Mouse (Mus musculus) CH12.LX (cell line): ENCODE results near the gene Tada1. TPM values are rescaled to one million over a fixed set of nuclear protein-coding genes. Genes with fewer than 3 reads are reported as not detected.

Experiments used
- DNase-seq: peaks from one replicate; pipeline ENCODE4 v3.0.0-alpha.2; 2013; ENCODE audit errors: extremely low read depth
- H3K27ac ChIP-seq: 2 replicates; pipeline ENCODE4 v1.5.1; 2012; ENCODE audit warnings: low read depth, mild to moderate bottlenecking, control low read depth, moderate library complexity; ENCODE audit not compliant: insufficient read depth
- H3K27me3 ChIP-seq: replicated peaks from 2 replicates; pipeline ENCODE3; 2012; ENCODE audit warnings: inconsistent platforms
- H3K36me3 ChIP-seq, 2 experiments: replicated peaks in 1 of 2; 2 replicates each; pipeline versions ENCODE3 to v1.6.1; 2012; ENCODE audit warnings: inconsistent platforms in 1 of 2, low read length in 1 of 2, mild to moderate bottlenecking in 1 of 2, mixed read lengths in 1 of 2, moderate library complexity in 1 of 2; ENCODE audit not compliant: control insufficient read depth in 1 of 2, insufficient read depth in 1 of 2
- H3K4me1 ChIP-seq, 2 experiments: 2 replicates each; pipeline ENCODE4 v1.6.1; 2012; ENCODE audit warnings: inconsistent platforms in 1 of 2, moderate library complexity in 1 of 2; ENCODE audit not compliant: insufficient read depth in 2 of 2, control insufficient read depth in 1 of 2
- H3K4me2 ChIP-seq: 2 replicates; pipeline ENCODE4 v1.6.1; 2012; ENCODE audit warnings: low read depth, mild to moderate bottlenecking, control low read depth; ENCODE audit not compliant: poor library complexity, insufficient read depth, severe bottlenecking
- H3K4me3 ChIP-seq, 3 experiments: fragments of 150-350 bp in 1 of 3; sonication (generic) in 1 of 3; replicated peaks in 1 of 3; 2 replicates each; pipeline versions ENCODE3 to v1.5.1; 2011 to 2012; ENCODE audit warnings: low read depth in 2 of 3, low read length in 2 of 3, mild to moderate bottlenecking in 2 of 3, moderate library complexity in 2 of 3, control low read depth in 1 of 3, improper control_type of control experiment in 1 of 3, inconsistent platforms in 1 of 3, mixed read lengths in 1 of 3; ENCODE audit not compliant: poor library complexity in 1 of 3
- H3K79me2 ChIP-seq: replicated peaks from 2 replicates; pipeline ENCODE4 v1.6.1; 2012; ENCODE audit warnings: mild to moderate bottlenecking, moderate library complexity; ENCODE audit not compliant: control insufficient read depth, poor library complexity, insufficient read depth, severe bottlenecking; ENCODE audit errors: extremely low read depth
- H3K9ac ChIP-seq: 2 replicates; pipeline ENCODE4 v1.6.1; 2012; ENCODE audit warnings: low read depth, mild to moderate bottlenecking, control low read depth, moderate library complexity; ENCODE audit not compliant: insufficient read depth
- H3K9me3 ChIP-seq: replicated peaks from 2 replicates; pipeline ENCODE3; 2012; ENCODE audit warnings: low read length, inconsistent platforms, mixed read lengths
- CHD2 ChIP-seq: IDR thresholded peaks from 2 replicates; pipeline ENCODE4 v1.6.1; 2011; ENCODE audit warnings: low read length, improper control_type of control experiment
- E2F4 ChIP-seq: IDR thresholded peaks from 2 replicates; pipeline ENCODE4 v1.6.1; 2011; ENCODE audit warnings: low read depth, low read length, improper control_type of control experiment; ENCODE audit not compliant: insufficient replicate concordance
- EP300 ChIP-seq: IDR thresholded peaks from 2 replicates; pipeline ENCODE4 v1.6.1; 2011; ENCODE audit warnings: low read length, improper control_type of control experiment
- ETS1 ChIP-seq: conservative IDR thresholded peaks from 2 replicates; pipeline ENCODE4 v1.6.1; 2012; ENCODE audit warnings: low read depth, mild to moderate bottlenecking, inconsistent platforms, low read length, improper control_type of control experiment, moderate library complexity
- IRF4 ChIP-seq: IDR thresholded peaks from 2 replicates; pipeline ENCODE4 v1.6.1; 2014; ENCODE audit warnings: low read depth, mild to moderate bottlenecking, inconsistent platforms, low read length, improper control_type of control experiment
- MAX ChIP-seq: IDR thresholded peaks from 2 replicates; pipeline ENCODE4 v1.6.1; 2011; ENCODE audit warnings: low read length, improper control_type of control experiment
- MAZ ChIP-seq: IDR thresholded peaks from 2 replicates; pipeline ENCODE4 v1.6.1; 2012; ENCODE audit warnings: low read depth, mild to moderate bottlenecking, inconsistent platforms, low read length, improper control_type of control experiment, moderate library complexity
- MYC ChIP-seq: IDR thresholded peaks from 2 replicates; pipeline ENCODE4 v1.6.1; 2011; ENCODE audit warnings: low read depth, mild to moderate bottlenecking, improper control_type of control experiment, low read length
- NELFE ChIP-seq: IDR thresholded peaks from 2 replicates; pipeline ENCODE4 v1.6.1; 2011; ENCODE audit warnings: low read depth, low read length, improper control_type of control experiment
- NRF1 ChIP-seq: IDR thresholded peaks from 2 replicates; pipeline ENCODE4 v1.6.1; 2014; ENCODE audit warnings: low read depth, mild to moderate bottlenecking, inconsistent platforms, low read length, improper control_type of control experiment, moderate library complexity
- PAX5 ChIP-seq: IDR thresholded peaks from 2 replicates; pipeline ENCODE4 v1.6.1; 2012; ENCODE audit warnings: low read length, inconsistent platforms, mixed read lengths
- POLR2A ChIP-seq: IDR thresholded peaks from 2 replicates; pipeline ENCODE4 v1.6.1; 2011; ENCODE audit warnings: low read depth, mild to moderate bottlenecking, improper control_type of control experiment, low read length
- RAD21 ChIP-seq: IDR thresholded peaks from 2 replicates; pipeline ENCODE4 v1.6.1; 2011; ENCODE audit warnings: low read depth, mild to moderate bottlenecking, low read length, improper control_type of control experiment, moderate library complexity
- RCOR1 ChIP-seq: conservative IDR thresholded peaks from 2 replicates; pipeline ENCODE4 v1.6.1; 2012; ENCODE audit warnings: low read depth, mild to moderate bottlenecking, inconsistent platforms, low read length, improper control_type of control experiment
- USF1 ChIP-seq: IDR thresholded peaks from 2 replicates; pipeline ENCODE4 v1.6.1; 2014; ENCODE audit warnings: low read depth, mild to moderate bottlenecking, inconsistent platforms, low read length, improper control_type of control experiment
- ZC3H11A ChIP-seq: IDR thresholded peaks from 2 replicates; pipeline ENCODE4 v1.6.1; 2012; ENCODE audit warnings: low read depth, mild to moderate bottlenecking, inconsistent platforms, low read length, improper control_type of control experiment
- ZKSCAN1 ChIP-seq: IDR thresholded peaks from 2 replicates; pipeline ENCODE4 v1.6.1; 2012; ENCODE audit warnings: low read depth, inconsistent platforms, low read length, improper control_type of control experiment, borderline replicate concordance
- ZNF384 ChIP-seq: IDR thresholded peaks from 2 replicates; pipeline ENCODE4 v1.6.1; 2012; ENCODE audit warnings: low read depth, low read length, improper control_type of control experiment, inconsistent platforms
- dilution Hi-C: fragments of 300-500 bp; cut with MboI; formaldehyde crosslinking; loops from 2 replicates; pipeline ENCODE4 v1.14.3; 2020; ENCODE audit warnings: low sequenced_read_pairs; ENCODE audit not compliant: extremely low pct_unique_long_range_greater_than_20kb, extremely low pct_ligation_motif_present
- in situ Hi-C: fragments of 300-500 bp; cut with MboI; formaldehyde crosslinking; loops from 3 replicates; pipeline ENCODE4 v1.14.3; 2019; ENCODE audit warnings: low sequenced_read_pairs, low pct_ligation_motif_present, low pct_unique_long_range_greater_than_20kb, mixed read lengths
- polyA plus RNA-seq: library from polyadenylated mRNA; unstranded; fragments of >175 nt; gene quantifications from 2 replicates; pipeline ENCODE4 v1.2.1, GENCODE M21; 2012; ENCODE audit warnings: low read depth; ENCODE audit not compliant: insufficient read length
- total RNA-seq, 2 experiments: library from RNA; depleted of rRNA; stranded (reverse); fragments of 300-350 nt in 1 of 2; fragments of >200 nt in 1 of 2; gene quantifications; 2 replicates each; pipeline ENCODE4 v1.2.3; 2012 to 2014

Tada1 gene
- total and polyA plus RNA-seq, 3 experiments: 46.3 to 80.1 (median 49.6) TPM

- Histone ChIP-seq H3K4me3 (peak overlapping the region in 1 of 3 experiments; percentile 10), H3K4me2 (peak overlapping the region; percentile 33), H3K27me3 (no peaks in the 10 kb centered on the region), H3K79me2 (peaks cover 24% of the 10 kb centered on the region), H3K9me3 (no peaks in the 10 kb centered on the region), H3K27ac (no peak overlapping the region), H3K36me3 (peaks cover 29 to 50% of the 10 kb centered on the region in 2 experiments), H3K9ac (peak overlapping the region; percentile 96; the same call in 1 of the 2 replicates), H3K4me1 (peaks cover 7 to 24% of the 10 kb centered on the region in 2 experiments)
- dilution Hi-C loops (no loop called here), in situ Hi-C loops (loop anchor here (25.0 kb wide), 2 partner anchors 395 to 570 kb away; no protein-coding TSS in a partner anchor)
- no peak for DNase-seq
- TF ChIP-seq USF1 (no peak), ZKSCAN1 (no peak), CHD2 (no peak), RCOR1 (no peak)
These were observed 2.9 kb downstream of the Tada1 start for GRCm38 (mm10) chr1:166381821-166382220.

GRCm38 (mm10) chr1:166382626-166383025 is 3.7 kb downstream of the Tada1 start:
- Histone ChIP-seq H3K27ac (no peak overlapping the region), H3K9ac (no peak overlapping the region)
- no peak for DNase-seq
- TF ChIP-seq ZNF384: no peak
- TF ChIP-seq RAD21: no peak
- no peak for TF ChIP-seq NELFE
- no peak for TF ChIP-seq MYC
- TF ChIP-seq POLR2A: no peak
- no peak for TF ChIP-seq MAZ
- TF ChIP-seq E2F4: no peak
- TF ChIP-seq IRF4: no peak
- TF ChIP-seq NRF1: no peak
- TF ChIP-seq EP300: no peak
- no peak for TF ChIP-seq PAX5
- TF ChIP-seq ETS1: no peak
- TF ChIP-seq MAX: no peak
- TF ChIP-seq ZC3H11A: no peak
- TF ChIP-seq, all 38 proteins: peak for 0
- Histone ChIP-seq H3K4me1 (peaks cover 7 to 24% of the 10 kb centered on the region in 2 experiments), H3K4me3 (no peak overlapping the region), H3K79me2 (peaks cover 24% of the 10 kb centered on the region), H3K36me3 (peaks cover 29 to 57% of the 10 kb centered on the region in 2 experiments), H3K4me2 (no peak overlapping the region), H3K27me3 (no peaks in the 10 kb centered on the region), H3K9me3 (no peaks in the 10 kb centered on the region)
- dilution Hi-C loops (no loop called here), in situ Hi-C loops (loop anchor here (25.0 kb wide), 2 partner anchors 395 to 570 kb away; no protein-coding TSS in a partner anchor)
